Mouse (Mus musculus) limb, embryonic 11.5 days (tissue): ENCODE results near the gene Adk. TPM values are rescaled to one million over a fixed set of nuclear protein-coding genes. Genes with fewer than 3 reads are reported as not detected.
"Not testable (repeated sequence)": the region's sequence is repeated elsewhere in the genome, so short reads cannot be mapped to it uniquely, and the experiment has no call there.

Source experiments
- ATAC-seq: fragments of 200-750 bp; cut with Nextera tagmentation; 2 replicates; pipeline ENCODE4 v1.8.0; 2017; ENCODE audit warnings: low read depth; ENCODE audit not compliant: insufficient number of reproducible peaks, low FRiP score, low TSS enrichment
- DNase-seq: peaks from one replicate; pipeline ENCODE4 v3.0.0-alpha.2; 2015; ENCODE audit warnings: low spot score
- H3K27ac ChIP-seq: fragments of 300-500 bp; sonication (generic); replicated peaks from 2 replicates; pipeline ENCODE4 v1.5.1; 2014; ENCODE audit warnings: low read depth, mild to moderate bottlenecking, low read length
- H3K27me3 ChIP-seq: fragments of 300-500 bp; sonication (generic); 2 replicates; pipeline ENCODE4 v1.6.1; 2014; ENCODE audit warnings: mild to moderate bottlenecking, low read length, mixed read lengths; ENCODE audit not compliant: control insufficient read depth, insufficient read depth
- H3K36me3 ChIP-seq: fragments of 300-500 bp; sonication (generic); 2 replicates; pipeline ENCODE4 v1.6.1; 2014; ENCODE audit warnings: mild to moderate bottlenecking, low read length, moderate library complexity, mixed read lengths; ENCODE audit not compliant: control insufficient read depth, insufficient read depth
- H3K4me1 ChIP-seq: fragments of 300-500 bp; sonication (generic); 2 replicates; pipeline ENCODE4 v1.6.1; 2014; ENCODE audit warnings: low read length, mixed read lengths; ENCODE audit not compliant: control insufficient read depth, insufficient read depth
- H3K4me2 ChIP-seq: fragments of 300-500 bp; sonication (generic); 2 replicates; pipeline ENCODE4 v1.6.1; 2014; ENCODE audit warnings: low read depth, mild to moderate bottlenecking, moderate library complexity; ENCODE audit not compliant: severe bottlenecking
- H3K4me3 ChIP-seq: fragments of 300-500 bp; sonication (generic); 2 replicates; pipeline ENCODE4 v1.5.1; 2014; ENCODE audit warnings: low read depth, low read length
- H3K9ac ChIP-seq: fragments of 300-500 bp; sonication (generic); 2 replicates; pipeline ENCODE4 v1.6.1; 2014; ENCODE audit warnings: mild to moderate bottlenecking, low read length
- H3K9me3 ChIP-seq: fragments of 300-500 bp; sonication (generic); 2 replicates; pipeline ENCODE4 v1.6.1; 2016; ENCODE audit warnings: low read length; ENCODE audit not compliant: control insufficient read depth
- WGBS: fragments of 180-500 bp; shearing (Covaris S2); extraction: QIAGEN DNeasy Blood & Tissue Kit; methylation state at CpG from one replicate; pipeline ENCODE4 v1.1.7; 2014; 5-methylcytosine and 5-hydroxymethylcytosine counted together
- polyA plus RNA-seq: library from polyadenylated mRNA; unstranded; fragments of >200 nt; fragmentation: Nextera tagmentation; extraction: Ambion mirVana; gene quantifications from 2 replicates; pipeline ENCODE4 v1.2.1, GENCODE M21; 2014

The Adk gene
- polyA plus RNA-seq, 1 experiment from 2014 or later: 149 TPM

GRCm38 (mm10) chr14:21488426-21489115 is 436.2 kb downstream of the Adk start:
- not testable (repeated sequence) for ATAC-seq, H3K36me3 ChIP-seq, H3K27ac ChIP-seq

GRCm38 (mm10) chr14:21489116-21489485 is 436.7 kb downstream of the Adk start:
- H3K36me3 ChIP-seq: no peaks in the 10 kb centered on the region
- H3K9ac ChIP-seq: no peak overlapping the region
- ATAC-seq: no peak
- H3K27ac ChIP-seq: no peak overlapping the region
- DNase-seq: no peak
- H3K27me3 ChIP-seq: no peaks in the 10 kb centered on the region
- WGBS: 71% methylated on average over 3 of the region's 3 CpGs
- H3K4me3 ChIP-seq: no peak overlapping the region
- H3K9me3 ChIP-seq: no peaks in the 10 kb centered on the region
- no peaks in the 10 kb centered on the region for H3K4me1 ChIP-seq
- no peak overlapping the region for H3K4me2 ChIP-seq

More at GRCm38 (mm10) chr14:21488426-21489115, 436.2 kb downstream of the Adk start:
- not testable (repeated sequence) for H3K4me2 ChIP-seq, H3K4me3 ChIP-seq, H3K27me3 ChIP-seq, H3K9ac ChIP-seq, DNase-seq, H3K4me1 ChIP-seq, H3K9me3 ChIP-seq
- WGBS: 81% methylated on average over 8 of the region's 9 CpGs

GRCm38 (mm10) chr14:21490141-21490540 is 437.8 kb downstream of the Adk start:
- DNase-seq: no peak
- Histone ChIP-seq H3K4me2 (no peak overlapping the region), H3K27me3 (no peaks in the 10 kb centered on the region), H3K27ac (no peak overlapping the region), H3K9ac (no peak overlapping the region), H3K9me3 (no peaks in the 10 kb centered on the region), H3K4me3 (no peak overlapping the region), H3K4me1 (no peaks in the 10 kb centered on the region), H3K36me3 (no peaks in the 10 kb centered on the region)
- ATAC-seq: no peak
- 45% methylated on average over 4 of the region's 4 CpGs for WGBS

Other genes starting within 250 kb of the Adk start
- gene Plau, start 215.9 kb upstream of the Adk start, polyA plus RNA-seq: 0.69 and 1.0 TPM in 2 replicates
- 45.6 and 50.4 TPM in 2 replicates for gene Vcl, start 123.2 kb upstream of the Adk start, polyA plus RNA-seq
- gene Ap3m1, start 66 bp upstream of the Adk start, polyA plus RNA-seq: 87.6 and 104 TPM in 2 replicates